Mouse (Mus musculus) gastrocnemius, postnatal 4 days (tissue): ENCODE results near the gene 1810055G02Rik. TPM values are rescaled to one million over a fixed set of nuclear protein-coding genes. Genes with fewer than 3 reads are reported as not detected.

Experiments used
- DNase-seq, 2 experiments: peaks; one replicate each; pipeline ENCODE4 v3.0.0; 2021 to 2022; ENCODE audit warnings: low spot score in 2 of 2, mixed read lengths in 2 of 2
- total RNA-seq, 2 experiments: library from RNA; stranded (reverse); gene quantifications; 2 replicates each; pipeline ENCODE4 v1.2.3; 2021

Gene 1810055G02Rik
- total RNA-seq, 2 experiments from 2014 or later, result 29.8 to 29.9 TPM

- DNase-seq, result no peak
These were observed 13.6 kb upstream of the 1810055G02Rik start for GRCm38 (mm10) chr19:3694476-3694875.

- no peak for DNase-seq
These were observed 13.1 kb upstream of the 1810055G02Rik start for GRCm38 (mm10) chr19:3695006-3695405.

GRCm38 (mm10) chr19:3695471-3695870 is 12.6 kb upstream of the 1810055G02Rik start:
- DNase-seq, result no peak

GRCm38 (mm10) chr19:3695976-3696375 is 12.1 kb upstream of the 1810055G02Rik start:
- no peak for DNase-seq

- DNase-seq, result no peak
These were observed 10.1 kb upstream of the 1810055G02Rik start for GRCm38 (mm10) chr19:3698035-3698434.

GRCm38 (mm10) chr19:3699508-3700438 is 8.3 kb upstream of the 1810055G02Rik start:
- DNase-seq, result peak; percentile 59 to 79

GRCm38 (mm10) chr19:3702460-3702859 is 5.6 kb upstream of the 1810055G02Rik start:
- no peak for DNase-seq

- no peak for DNase-seq
These were observed 1.8 kb upstream of the 1810055G02Rik start for GRCm38 (mm10) chr19:3706258-3706657.

- DNase-seq, result no peak
These were observed 540 bp upstream of the 1810055G02Rik start for GRCm38 (mm10) chr19:3707553-3707952.

- DNase-seq, result no peak
These were observed 1.1 kb downstream of the 1810055G02Rik start for GRCm38 (mm10) chr19:3709013-3709787.

- DNase-seq, result no peak
These were observed 2.3 kb downstream of the 1810055G02Rik start for GRCm38 (mm10) chr19:3710436-3710835.

GRCm38 (mm10) chr19:3714381-3714780 is 6.3 kb downstream of the 1810055G02Rik start:
- DNase-seq, result peak in 1 of 2 experiments; percentile 52

GRCm38 (mm10) chr19:3718481-3719361 is 10.6 kb downstream of the 1810055G02Rik start:
- peak in 1 of 2 experiments; percentile 74 for DNase-seq

GRCm38 (mm10) chr19:3719362-3719891 is 11.3 kb downstream of the 1810055G02Rik start:
- DNase-seq, result peak in 1 of 2 experiments; percentile 58

GRCm38 (mm10) chr19:3723170-3723569 is 15.1 kb downstream of the 1810055G02Rik start:
- no peak for DNase-seq

GRCm38 (mm10) chr19:3723904-3724303 is 15.8 kb downstream of the 1810055G02Rik start:
- DNase-seq, result no peak

GRCm38 (mm10) chr19:3724779-3725178 is 16.7 kb downstream of the 1810055G02Rik start:
- peak; percentile 51 to 59 for DNase-seq

GRCm38 (mm10) chr19:3728901-3729300 is 20.8 kb downstream of the 1810055G02Rik start:
- no peak for DNase-seq

- DNase-seq, result no peak
These were observed 22.9 kb downstream of the 1810055G02Rik start for GRCm38 (mm10) chr19:3730781-3731646.

- no peak for DNase-seq
These were observed 27.9 kb downstream of the 1810055G02Rik start for GRCm38 (mm10) chr19:3736001-3736400.
